Mouse (Mus musculus): ENCODE measurements around the gene Gm28870.
"Not testable (repeated sequence)": the region's sequence is repeated elsewhere in the genome, so short reads cannot be mapped to it uniquely, and the experiment has no call there.

The Gm28870 gene

DNA sequence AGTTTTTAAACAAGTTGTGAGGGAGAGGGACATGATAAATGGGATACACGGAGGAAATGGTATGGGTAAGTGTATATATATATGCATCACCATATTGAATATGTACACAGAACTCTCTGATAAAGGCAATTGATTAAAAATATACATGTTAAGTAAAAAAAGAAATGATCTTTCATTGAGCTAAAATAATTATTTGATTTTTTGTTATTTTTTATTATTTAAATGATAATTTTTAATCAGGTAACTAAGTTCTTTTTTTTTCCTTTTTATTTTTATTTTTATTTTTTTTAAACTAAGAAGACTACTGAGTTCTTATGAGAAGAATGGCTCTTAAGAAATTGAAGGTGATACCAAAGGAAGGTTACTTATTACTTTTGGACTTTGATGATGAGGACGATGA is at the start of gene Gm28870:
Gene Gm28870 (plus strand): TSS at position 301 of the 400 bp plus-strand sequence.
- not testable (repeated sequence) for DNase-seq (ENCODE audit: low spot score in 2 of 2)
